Mouse (Mus musculus) induced T-regulatory cell, adult 2 months (primary cell): ENCODE measurements around the gene Hebp1.

ENCODE experiments used
- DNase-seq: peaks from one replicate; pipeline ENCODE4 v3.0.0-alpha.2; 2012; ENCODE audit warnings: low read depth

Hebp1 gene

GRCm38 (mm10) chr6:135197446-135197845 lies 376 bp downstream of the Hebp1 start:
- DNase-seq, result no peak

GRCm38 (mm10) chr6:135196707-135197106 lies 1.1 kb downstream of the Hebp1 start:
- no peak for DNase-seq

- DNase-seq, result no peak
Measured at GRCm38 (mm10) chr6:135194907-135195306, 2.9 kb downstream of the Hebp1 start.

- no peak for DNase-seq
Measured at GRCm38 (mm10) chr6:135193733-135194132, 4.1 kb downstream of the Hebp1 start.

- no peak for DNase-seq
Measured at GRCm38 (mm10) chr6:135192993-135193392, 4.8 kb downstream of the Hebp1 start.

GRCm38 (mm10) chr6:135191906-135192305 lies 5.9 kb downstream of the Hebp1 start:
- DNase-seq, result no peak

- DNase-seq, result no peak
Measured at GRCm38 (mm10) chr6:135190122-135190521, 7.7 kb downstream of the Hebp1 start.

GRCm38 (mm10) chr6:135188629-135189028 lies 9.2 kb downstream of the Hebp1 start:
- no peak for DNase-seq

GRCm38 (mm10) chr6:135187076-135187917 lies 10.5 kb downstream of the Hebp1 start:
- DNase-seq, result no peak

- no peak for DNase-seq
Measured at GRCm38 (mm10) chr6:135183961-135184360, 13.9 kb downstream of the Hebp1 start.

- DNase-seq, result peak; percentile 31
Measured at GRCm38 (mm10) chr6:135182925-135183324, 14.9 kb downstream of the Hebp1 start.

GRCm38 (mm10) chr6:135178599-135178998 lies 19.2 kb downstream of the Hebp1 start:
- DNase-seq, result no peak

GRCm38 (mm10) chr6:135177271-135177670 lies 20.6 kb downstream of the Hebp1 start:
- DNase-seq, result no peak

GRCm38 (mm10) chr6:135175014-135175413 lies 22.8 kb downstream of the Hebp1 start:
- DNase-seq, result no peak

- DNase-seq, result no peak
Measured at GRCm38 (mm10) chr6:135171736-135172135, 26.1 kb downstream of the Hebp1 start.

- no peak for DNase-seq
Measured at GRCm38 (mm10) chr6:135169246-135169645, 28.6 kb downstream of the Hebp1 start.

- no peak for DNase-seq
Measured at GRCm38 (mm10) chr6:135168471-135168870, 29.4 kb downstream of the Hebp1 start.

- DNase-seq, result peak; percentile 41
Measured at GRCm38 (mm10) chr6:135167380-135168311, 30.2 kb downstream of the Hebp1 start.

GRCm38 (mm10) chr6:135166712-135167111 lies 31.1 kb downstream of the Hebp1 start:
- no peak for DNase-seq

GRCm38 (mm10) chr6:135166262-135166661 lies 31.6 kb downstream of the Hebp1 start:
- DNase-seq, result no peak

GRCm38 (mm10) chr6:135165706-135166105 lies 32.1 kb downstream of the Hebp1 start:
- DNase-seq, result no peak

- no peak for DNase-seq
Measured at GRCm38 (mm10) chr6:135165191-135165590, 32.6 kb downstream of the Hebp1 start.

- no peak for DNase-seq
Measured at GRCm38 (mm10) chr6:135162861-135163260, 35.0 kb downstream of the Hebp1 start.
